Mouse (Mus musculus) kidney, adult 2 months (tissue): ENCODE measurements around the gene 1810009A15Rik.

Source experiments
- CTCF ChIP-seq: fragments of 200-500 bp; conservative IDR thresholded peaks from 2 replicates; pipeline ENCODE4 v1.5.1; 2011; ENCODE audit warnings: low read depth, mild to moderate bottlenecking, control low read depth, low read length, moderate library complexity, mixed read lengths; ENCODE audit not compliant: insufficient read depth, insufficient read length
- POLR2A ChIP-seq: fragments of 200-500 bp; IDR thresholded peaks from one replicate; pipeline ENCODE4 v1.6.1; 2011; ENCODE audit warnings: low read depth, low read length, control low read depth

DNA sequence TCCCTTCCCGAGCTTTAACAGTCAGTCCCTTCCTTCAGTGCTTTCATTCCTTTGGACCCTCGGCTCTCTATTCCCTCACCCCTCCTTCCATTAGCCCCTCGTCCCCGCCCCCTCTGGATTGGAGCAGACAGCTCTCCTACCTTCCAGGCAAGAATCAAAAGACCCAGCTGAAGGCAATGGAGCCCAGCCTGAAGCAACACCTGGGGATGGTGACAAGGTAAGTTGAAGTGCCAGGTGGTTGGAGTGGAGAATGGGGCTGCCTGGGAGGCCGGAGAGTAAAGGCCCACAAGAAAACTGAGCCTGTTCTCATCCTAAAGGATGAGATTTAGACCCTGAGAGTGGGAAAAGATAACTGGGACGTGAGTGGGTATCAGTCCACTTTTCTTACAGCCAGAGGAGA, 19.9 kb downstream of the 1810009A15Rik start:
- TF ChIP-seq CTCF (no peak), POLR2A (no peak)
